Mouse (Mus musculus): ENCODE measurements around the gene Nudcd3. TPM values are rescaled to one million over a fixed set of nuclear protein-coding genes. Genes with fewer than 3 reads are reported as not detected.
"Not testable (repeated sequence)": the region's sequence is repeated elsewhere in the genome, so short reads cannot be mapped to it uniquely, and the experiment has no call there.

Nudcd3 gene
- polyA plus RNA-seq, 1 experiment from 2014 or later: 35.3 TPM

DNA sequence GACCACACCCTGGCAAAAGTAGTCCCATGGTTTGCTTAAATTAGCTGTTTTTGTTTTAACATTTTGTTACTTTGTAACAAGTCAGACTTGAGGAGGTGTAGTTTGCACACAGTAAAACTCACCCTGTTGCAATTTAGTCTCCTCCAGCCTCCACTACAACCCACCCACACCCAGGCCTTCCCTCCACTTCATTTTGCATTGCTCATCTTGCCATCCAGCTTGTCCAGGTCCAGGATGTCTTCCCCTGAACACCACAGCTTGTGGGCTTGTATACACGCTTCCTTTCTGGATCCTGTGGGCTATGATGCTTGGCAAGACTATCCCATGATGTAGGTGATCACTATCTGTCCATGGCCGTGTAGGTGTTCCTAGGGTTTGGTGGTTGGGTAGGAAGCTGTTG, 82.3 kb downstream of the Nudcd3 start:
- 82% methylated on average over 2 of the region's 2 CpGs for WGBS
- H3K27me3 ChIP-seq (replicated peaks): no peaks in the 10 kb centered on the region
- H3K9me3 ChIP-seq: no peaks in the 10 kb centered on the region
- no peak overlapping the region for H3K27ac ChIP-seq
- no peak overlapping the region for H3K4me2 ChIP-seq
- no peaks in the 10 kb centered on the region for H3K4me1 ChIP-seq
- H3K36me3 ChIP-seq: peaks cover 14% of the 10 kb centered on the region
- H3K9ac ChIP-seq: no peak overlapping the region
- no peak overlapping the region for H3K4me3 ChIP-seq (replicated peaks)
- no peak for ATAC-seq (ENCODE audit: insufficient read depth, low FRiP score, low read depth)

DNA sequence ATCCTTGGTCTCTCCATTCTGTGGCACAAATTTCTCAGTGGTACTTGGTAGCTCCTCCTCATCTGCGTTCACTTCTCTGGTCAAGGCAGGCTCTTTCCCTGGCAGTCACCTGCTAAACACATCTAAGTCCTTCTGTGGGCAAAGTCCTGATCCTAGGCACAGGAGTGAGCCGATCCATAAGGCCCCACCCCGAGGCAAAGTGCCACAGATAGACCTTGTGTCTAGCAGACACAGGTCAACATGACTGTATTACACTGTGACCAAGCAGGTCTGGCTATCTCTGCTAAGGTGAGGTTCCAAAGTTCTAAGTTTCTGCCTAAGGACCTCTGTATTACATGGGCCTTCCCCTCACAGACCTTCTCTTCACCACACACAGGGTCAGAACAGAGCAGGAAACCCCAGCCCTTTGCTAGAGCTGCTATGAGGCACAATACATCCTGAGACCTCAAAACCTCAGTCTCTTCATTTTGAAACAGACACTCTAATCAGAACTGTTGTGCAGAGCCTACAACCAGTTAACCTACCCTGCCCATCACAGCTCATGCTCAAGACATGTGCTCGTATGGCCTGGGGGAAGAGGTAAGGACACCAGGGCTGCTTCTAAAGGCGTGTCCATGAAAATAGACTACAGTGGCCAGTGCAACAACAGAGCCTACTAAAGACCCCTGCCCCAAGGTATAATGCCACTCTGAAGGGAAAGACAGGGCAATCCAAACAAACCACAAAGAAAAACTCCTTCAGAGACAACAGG, 88.3 kb downstream of the Nudcd3 start:
- ATAC-seq (ENCODE audit: insufficient read depth, low FRiP score, low read depth): 0 out of 2 replicates have a peak, but pooled peaks have one; percentile 27
- no peak overlapping the region for H3K27ac ChIP-seq
- WGBS: 91% methylated on average over 5 of the region's 5 CpGs

DNA sequence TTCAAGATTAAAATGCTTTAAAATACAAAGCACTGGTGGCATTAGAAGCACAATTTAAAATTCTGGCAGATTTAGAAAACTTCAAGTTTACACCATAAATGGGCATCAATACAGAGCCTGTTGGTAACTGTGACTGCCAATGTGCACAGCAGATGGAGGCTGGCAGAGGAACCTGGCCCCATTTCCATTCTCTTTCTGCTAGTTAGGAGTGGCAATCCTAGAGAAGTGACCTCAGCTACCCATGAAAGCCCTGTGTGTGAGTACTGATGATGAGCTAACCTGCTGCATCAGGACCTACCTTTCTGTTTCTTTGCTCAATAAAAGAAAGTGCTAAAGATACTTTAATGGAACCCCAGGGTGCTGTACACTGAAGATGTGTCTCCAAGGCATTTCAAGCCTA, 90.2 kb downstream of the Nudcd3 start:
- H3K36me3 ChIP-seq: peaks cover 38% of the 10 kb centered on the region

More for the DNA sequence above, 88.3 kb downstream of the Nudcd3 start:
- no peaks in the 10 kb centered on the region for H3K27me3 ChIP-seq (replicated peaks)
- H3K36me3 ChIP-seq: peaks cover 34% of the 10 kb centered on the region
- H3K4me2 ChIP-seq: no peak overlapping the region
- H3K9me3 ChIP-seq: no peaks in the 10 kb centered on the region
- H3K4me1 ChIP-seq: no peaks in the 10 kb centered on the region
- no peak overlapping the region for H3K9ac ChIP-seq
- H3K4me3 ChIP-seq (replicated peaks): no peak overlapping the region

DNA sequence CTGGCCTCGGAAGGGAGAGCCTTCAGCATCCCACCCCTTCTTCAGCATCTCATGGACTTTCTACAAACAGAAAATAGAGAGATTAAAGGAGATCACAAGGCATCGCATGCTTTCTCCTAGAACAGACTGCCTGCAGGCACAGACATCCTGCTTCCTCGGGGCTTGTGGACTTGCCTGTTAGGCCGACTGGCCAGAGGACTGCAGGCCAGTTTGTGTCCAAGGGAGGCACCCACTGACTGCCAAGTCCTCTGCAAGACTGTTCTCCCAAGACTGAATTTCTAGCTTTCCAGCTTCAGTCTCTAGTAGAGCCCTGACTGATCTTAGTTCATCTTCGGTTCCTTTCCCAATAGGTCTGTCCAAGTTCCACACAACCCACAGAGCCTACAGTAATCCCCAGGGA, 91.9 kb downstream of the Nudcd3 start:
- Histone ChIP-seq H3K27me3 (replicated peaks) (no peaks in the 10 kb centered on the region), H3K9me3 (no peaks in the 10 kb centered on the region), H3K4me2 (no peak overlapping the region), H3K27ac (no peak overlapping the region), H3K4me1 (no peaks in the 10 kb centered on the region), H3K4me3 (replicated peaks) (no peak overlapping the region), H3K36me3 (peaks cover 41% of the 10 kb centered on the region), H3K9ac (no peak overlapping the region)
- ATAC-seq (ENCODE audit: insufficient read depth, low FRiP score, low read depth): no peak
- 95% methylated on average over 5 of the region's 5 CpGs for WGBS

More for the DNA sequence above, 90.2 kb downstream of the Nudcd3 start:
- Histone ChIP-seq H3K4me3 (replicated peaks) (no peak overlapping the region), H3K4me2 (no peak overlapping the region), H3K27ac (no peak overlapping the region), H3K9ac (no peak overlapping the region), H3K27me3 (replicated peaks) (no peaks in the 10 kb centered on the region), H3K4me1 (no peaks in the 10 kb centered on the region), H3K9me3 (no peaks in the 10 kb centered on the region)
- ATAC-seq (ENCODE audit: insufficient read depth, low FRiP score, low read depth): no peak

DNA sequence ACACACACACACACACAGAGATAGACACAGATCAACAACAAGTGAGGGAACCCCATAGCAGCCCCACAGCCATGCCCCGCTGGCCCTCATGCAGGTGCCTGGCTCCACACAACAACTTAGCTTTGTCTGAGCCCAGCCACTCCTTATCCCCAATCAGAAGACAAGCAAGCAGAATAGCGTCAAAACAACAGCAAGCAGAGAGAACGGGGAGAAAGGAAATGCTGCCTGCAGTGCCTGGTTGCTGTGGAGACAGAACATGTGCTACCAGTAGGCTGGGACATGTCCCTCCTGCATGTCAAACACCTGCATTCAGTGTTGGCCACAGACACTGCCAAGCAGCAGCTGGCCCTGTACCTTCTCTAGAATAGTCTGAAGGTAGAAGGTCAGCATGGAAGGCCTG, 92.5 kb downstream of the Nudcd3 start:
- 76% methylated on average over 3 of the region's 3 CpGs for WGBS
- peaks cover 37% of the 10 kb centered on the region for H3K36me3 ChIP-seq
- H3K4me2 ChIP-seq: no peak overlapping the region
- no peak overlapping the region for H3K9ac ChIP-seq
- H3K4me3 ChIP-seq (replicated peaks): no peak overlapping the region
- H3K4me1 ChIP-seq: no peaks in the 10 kb centered on the region
- H3K9me3 ChIP-seq: no peaks in the 10 kb centered on the region
- no peaks in the 10 kb centered on the region for H3K27me3 ChIP-seq (replicated peaks)
- no peak overlapping the region for H3K27ac ChIP-seq
- ATAC-seq (ENCODE audit: insufficient read depth, low FRiP score, low read depth): no peak

DNA sequence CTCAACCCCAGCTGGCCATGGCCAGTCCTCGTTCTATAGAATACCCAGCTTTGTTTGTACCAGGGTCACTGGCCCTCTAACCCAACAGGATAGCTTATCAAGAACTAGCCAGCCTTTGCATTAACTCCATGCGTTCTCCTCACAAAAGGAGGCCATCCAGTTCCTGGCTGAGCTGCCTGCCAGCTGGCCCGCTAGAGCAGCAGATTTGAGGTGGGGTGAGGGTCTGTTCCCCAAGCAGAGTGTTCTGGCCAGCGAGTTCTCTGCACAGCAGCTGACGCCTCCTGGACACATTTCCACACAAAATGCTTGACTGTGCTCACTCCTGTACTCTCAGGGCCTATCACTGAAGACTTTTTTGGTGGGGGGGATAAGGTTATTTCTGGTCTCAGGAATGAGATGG, 95.5 kb downstream of the Nudcd3 start:
- Histone ChIP-seq H3K27me3 (replicated peaks) (no peaks in the 10 kb centered on the region), H3K9ac (no peak overlapping the region), H3K4me2 (no peak overlapping the region), H3K9me3 (no peaks in the 10 kb centered on the region), H3K27ac (no peak overlapping the region), H3K4me1 (no peaks in the 10 kb centered on the region), H3K4me3 (replicated peaks) (no peak overlapping the region), H3K36me3 (peaks cover 15% of the 10 kb centered on the region)
- 82% methylated on average over 5 of the region's 5 CpGs for WGBS
- ATAC-seq (ENCODE audit: insufficient read depth, low FRiP score, low read depth): no peak

DNA sequence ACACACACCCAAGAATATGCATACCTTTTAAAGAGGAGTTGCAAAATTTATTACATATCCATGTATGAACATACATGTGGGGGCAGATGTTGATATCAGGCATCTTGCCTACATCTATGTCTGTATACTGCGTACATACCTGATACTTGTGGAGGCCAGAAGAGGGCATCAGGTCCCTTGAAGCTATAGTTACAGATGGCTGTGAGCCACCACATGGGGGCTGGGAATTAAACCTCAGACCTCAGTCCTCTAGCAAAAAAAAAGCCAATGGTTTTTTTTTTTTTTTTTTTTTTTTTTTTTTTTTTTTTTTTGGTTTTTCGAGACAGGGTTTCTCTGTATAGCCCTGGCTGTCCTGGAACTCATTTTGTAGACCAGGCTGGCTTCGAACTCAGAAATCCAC, 103.6 kb downstream of the Nudcd3 start:
- H3K36me3 ChIP-seq; H3K27ac ChIP-seq; H3K4me2 ChIP-seq; H3K9ac ChIP-seq; ATAC-seq (ENCODE audit: insufficient read depth, low FRiP score, low read depth); H3K4me3 ChIP-seq (replicated peaks); H3K9me3 ChIP-seq; H3K27me3 ChIP-seq (replicated peaks); H3K4me1 ChIP-seq: not testable (repeated sequence)
- 98% methylated on average over 2 of the region's 3 CpGs for WGBS

DNA sequence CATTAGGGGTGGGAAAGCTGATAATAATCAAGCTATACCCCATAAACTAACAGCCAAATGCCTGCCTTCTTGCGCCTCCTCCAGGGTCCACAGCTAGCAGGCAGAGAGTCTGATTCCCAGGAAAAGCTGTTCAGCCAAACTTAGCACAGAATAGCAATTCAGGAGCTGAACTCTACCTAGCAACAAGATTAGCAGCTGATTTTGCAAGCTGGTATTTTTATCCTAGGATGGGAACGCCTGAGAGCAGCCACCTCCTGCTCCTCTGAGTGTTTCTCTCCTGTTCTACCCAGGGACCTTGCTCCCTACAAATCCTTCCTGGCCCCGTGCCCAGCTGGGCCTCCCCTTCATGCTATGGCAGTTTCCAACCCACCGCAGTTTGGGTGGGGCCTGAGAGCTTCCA, 113.2 kb downstream of the Nudcd3 start:
- Histone ChIP-seq H3K9ac (no peak overlapping the region), H3K4me1 (no peaks in the 10 kb centered on the region), H3K27ac (no peak overlapping the region), H3K36me3 (no peaks in the 10 kb centered on the region), H3K27me3 (replicated peaks) (no peaks in the 10 kb centered on the region), H3K4me2 (no peak overlapping the region), H3K4me3 (replicated peaks) (no peak overlapping the region), H3K9me3 (no peaks in the 10 kb centered on the region)
- 58% methylated on average over 4 of the region's 4 CpGs for WGBS
- no peak for ATAC-seq (ENCODE audit: insufficient read depth, low FRiP score, low read depth)

DNA sequence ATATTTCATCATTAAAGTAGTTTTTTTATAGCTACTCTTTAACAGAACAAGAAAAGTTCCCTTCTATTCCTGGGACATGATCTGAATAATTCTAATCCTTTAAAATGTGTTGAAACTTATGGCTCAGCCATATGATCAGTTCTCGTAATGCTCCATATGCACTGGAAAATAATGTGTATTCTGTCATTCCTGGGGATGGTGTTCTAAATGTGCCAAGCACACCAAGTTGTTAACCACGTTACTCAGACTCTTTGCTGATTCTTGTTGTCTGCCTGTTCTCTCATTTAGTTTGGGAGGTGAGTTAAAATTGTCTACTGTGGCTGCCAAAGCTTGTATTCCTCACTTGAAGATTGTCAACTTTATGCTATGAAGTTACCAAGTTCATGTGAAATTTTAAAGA, 121.5 kb downstream of the Nudcd3 start:
- Histone ChIP-seq H3K27ac (no peak overlapping the region), H3K36me3 (no peaks in the 10 kb centered on the region), H3K27me3 (replicated peaks) (no peaks in the 10 kb centered on the region), H3K4me1 (no peaks in the 10 kb centered on the region), H3K4me2 (no peak overlapping the region), H3K9me3 (no peaks in the 10 kb centered on the region), H3K9ac (no peak overlapping the region), H3K4me3 (replicated peaks) (no peak overlapping the region)
- 82% methylated on average over 2 of the region's 2 CpGs for WGBS
- no peak for ATAC-seq (ENCODE audit: insufficient read depth, low FRiP score, low read depth)

DNA sequence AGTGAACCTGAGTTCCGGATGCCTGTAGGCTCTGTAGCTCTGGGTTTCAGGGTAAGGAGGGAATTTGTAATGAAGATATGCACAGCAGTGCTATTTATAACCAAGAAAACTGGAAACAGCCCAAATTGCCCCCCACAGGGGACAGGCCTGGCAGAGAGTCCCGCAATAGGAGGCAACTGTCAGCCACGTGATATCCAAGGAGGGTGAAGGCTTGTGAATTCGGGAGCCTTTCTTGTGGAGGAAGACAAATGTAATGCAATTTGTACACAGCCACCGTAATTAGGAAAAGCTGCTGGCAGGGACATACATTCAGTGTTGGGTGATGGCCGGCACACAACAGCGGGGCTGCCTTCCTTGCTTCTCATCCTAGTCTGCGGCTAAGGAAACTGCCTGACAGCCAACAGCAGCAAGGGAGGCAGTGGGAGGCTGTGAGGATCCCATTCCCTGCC, 124.6 kb downstream of the Nudcd3 start:
- H3K9ac ChIP-seq: no peak overlapping the region

DNA sequence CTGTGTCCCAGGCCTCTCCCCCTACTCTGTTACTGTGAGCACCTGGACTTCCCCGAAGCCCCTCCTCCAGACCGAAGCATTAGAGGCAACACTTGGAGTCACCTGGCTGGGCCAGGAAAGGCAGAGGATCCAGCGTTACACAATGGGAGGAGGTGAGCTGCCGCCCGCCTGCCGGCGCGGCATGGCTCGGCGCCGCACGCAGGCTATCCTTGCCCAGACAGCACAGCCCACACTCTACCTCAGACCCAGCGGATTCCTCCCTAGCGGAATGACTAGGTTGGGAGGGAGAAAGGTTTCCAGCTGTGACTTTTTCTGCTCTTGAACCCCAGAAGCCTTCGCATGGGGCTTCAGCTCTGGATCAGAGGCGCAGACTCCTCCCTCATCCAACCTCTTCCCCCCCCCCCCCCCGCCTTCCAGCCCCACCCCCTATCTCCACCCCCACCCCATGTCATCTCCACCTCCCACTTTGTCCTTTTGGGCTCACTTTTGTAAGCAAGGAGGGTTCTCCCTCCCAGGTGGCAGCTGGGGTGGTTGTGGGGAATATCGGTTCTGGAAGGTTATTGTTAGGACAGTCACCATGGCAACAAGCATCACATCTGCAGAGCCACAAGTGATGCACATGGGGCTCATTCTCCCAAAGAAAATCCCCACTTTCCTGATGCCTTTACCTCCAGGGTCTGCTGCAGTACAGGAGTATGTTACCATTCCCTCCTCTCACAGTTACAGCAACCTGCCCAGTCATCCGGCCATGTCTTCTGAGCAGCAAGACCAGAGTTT, 131.8 kb downstream of the Nudcd3 start:
- no peaks in the 10 kb centered on the region for H3K9me3 ChIP-seq
- no peaks in the 10 kb centered on the region for H3K36me3 ChIP-seq
- peaks cover 16% of the 10 kb centered on the region for H3K4me1 ChIP-seq
- H3K9ac ChIP-seq: no peak overlapping the region
- no peak for ATAC-seq (ENCODE audit: insufficient read depth, low FRiP score, low read depth)
- H3K4me3 ChIP-seq (replicated peaks): no peak overlapping the region
- WGBS: 13% methylated on average over 18 of the region's 19 CpGs
- H3K27ac ChIP-seq: no peak overlapping the region
- no peak overlapping the region for H3K4me2 ChIP-seq
- H3K27me3 ChIP-seq (replicated peaks): peaks cover 70% of the 10 kb centered on the region

More for the DNA sequence above, 124.6 kb downstream of the Nudcd3 start:
- H3K4me3 ChIP-seq (replicated peaks): no peak overlapping the region
- no peak for ATAC-seq (ENCODE audit: insufficient read depth, low FRiP score, low read depth)
- H3K27me3 ChIP-seq (replicated peaks): peaks cover 7% of the 10 kb centered on the region; the same call in 1 of the 2 replicates
- no peaks in the 10 kb centered on the region for H3K4me1 ChIP-seq
- no peak overlapping the region for H3K4me2 ChIP-seq
- H3K9me3 ChIP-seq: no peaks in the 10 kb centered on the region
- WGBS: 53% methylated on average over 8 of the region's 8 CpGs
- H3K27ac ChIP-seq: no peak overlapping the region
- no peaks in the 10 kb centered on the region for H3K36me3 ChIP-seq

DNA sequence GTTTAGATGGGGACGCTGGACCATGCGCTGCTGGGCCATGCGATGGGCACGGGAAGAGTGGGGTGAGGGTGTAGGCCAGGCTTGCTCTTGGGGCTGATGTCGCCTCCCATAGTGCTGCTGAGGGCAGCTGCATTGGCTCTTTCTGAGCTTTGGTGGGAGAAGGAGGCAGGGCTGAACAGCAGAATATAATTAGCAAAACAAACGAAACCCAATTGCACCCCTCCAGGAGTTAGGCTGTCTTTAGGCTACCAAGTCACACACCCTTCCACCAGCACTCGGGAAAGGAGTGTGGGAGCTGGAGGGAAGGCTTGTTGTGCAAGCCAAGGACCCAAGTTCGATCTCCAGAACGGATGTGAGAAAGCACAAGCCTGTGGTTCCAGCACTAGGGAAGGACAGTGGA, 133.1 kb downstream of the Nudcd3 start:
- peaks cover 16% of the 10 kb centered on the region for H3K4me1 ChIP-seq
- H3K9me3 ChIP-seq: no peaks in the 10 kb centered on the region
- no peak overlapping the region for H3K27ac ChIP-seq
- no peak overlapping the region for H3K4me3 ChIP-seq (replicated peaks)
- H3K4me2 ChIP-seq: no peak overlapping the region
- no peak overlapping the region for H3K9ac ChIP-seq
- ATAC-seq (ENCODE audit: insufficient read depth, low FRiP score, low read depth): no peak
- H3K27me3 ChIP-seq (replicated peaks): peaks cover 79% of the 10 kb centered on the region
- no peaks in the 10 kb centered on the region for H3K36me3 ChIP-seq
- WGBS: 49% methylated on average over 9 of the region's 9 CpGs

All from stomach, embryonic 15.5 days (tissue).